Mouse (Mus musculus) retina, adult 2 months (tissue): ENCODE measurements around the gene Rab29.
"Not testable (repeated sequence)": the region's sequence is repeated elsewhere in the genome, so short reads cannot be mapped to it uniquely, and the experiment has no call there.

Experiments used
- DNase-seq: peaks from one replicate; pipeline ENCODE4 v3.0.0-alpha.2; 2012; ENCODE audit warnings: low read depth, low spot score

Gene Rab29

DNA sequence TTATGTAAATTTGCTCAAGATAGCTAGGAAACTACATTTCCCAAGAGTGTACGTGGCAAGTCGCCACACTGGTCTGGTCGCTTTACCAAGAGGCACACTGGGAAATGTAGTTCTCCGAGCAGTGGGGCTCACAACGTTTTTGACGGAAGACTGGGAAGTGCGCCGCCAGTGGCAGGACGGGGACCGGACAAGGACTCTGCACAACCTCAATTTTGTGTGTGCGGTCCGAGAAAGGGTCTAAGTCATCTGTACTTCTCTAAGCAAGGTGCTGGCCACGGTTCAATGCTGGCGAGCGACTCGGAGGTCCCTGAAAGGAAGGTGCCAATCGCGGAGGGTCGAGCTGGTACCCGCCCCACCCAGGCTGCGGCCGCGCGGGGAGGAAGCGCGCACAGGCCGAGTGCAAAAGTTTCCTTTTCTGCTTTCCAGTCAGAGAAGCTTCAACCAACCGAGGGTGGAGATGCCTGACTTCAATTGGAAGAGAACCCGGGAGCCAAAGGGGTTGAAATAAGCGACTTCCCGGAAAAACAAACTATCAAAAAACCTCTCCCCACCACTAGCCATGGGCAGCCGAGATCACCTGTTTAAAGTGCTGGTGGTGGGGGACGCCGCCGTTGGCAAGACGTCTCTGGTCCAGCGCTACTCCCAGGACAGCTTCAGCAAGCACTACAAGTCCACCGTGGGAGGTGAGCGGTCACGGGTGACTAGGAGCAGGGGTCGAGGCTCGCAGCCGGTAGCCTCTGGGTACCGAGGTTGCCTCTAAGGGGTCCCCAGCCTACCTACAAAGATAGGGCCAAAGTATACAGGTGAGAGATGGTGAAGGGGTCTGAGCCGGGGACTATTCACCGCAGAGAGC lies at the start of gene Rab29:
Rab29 (plus strand) TSS at position 132 of the 853 bp plus-strand sequence.
- DNase-seq = peak; percentile 57

- DNase-seq = not testable (repeated sequence)
These were observed 46.7 kb upstream of the Rab29 start for GRCm38 (mm10) chr1:131820353-131820752.

DNA sequence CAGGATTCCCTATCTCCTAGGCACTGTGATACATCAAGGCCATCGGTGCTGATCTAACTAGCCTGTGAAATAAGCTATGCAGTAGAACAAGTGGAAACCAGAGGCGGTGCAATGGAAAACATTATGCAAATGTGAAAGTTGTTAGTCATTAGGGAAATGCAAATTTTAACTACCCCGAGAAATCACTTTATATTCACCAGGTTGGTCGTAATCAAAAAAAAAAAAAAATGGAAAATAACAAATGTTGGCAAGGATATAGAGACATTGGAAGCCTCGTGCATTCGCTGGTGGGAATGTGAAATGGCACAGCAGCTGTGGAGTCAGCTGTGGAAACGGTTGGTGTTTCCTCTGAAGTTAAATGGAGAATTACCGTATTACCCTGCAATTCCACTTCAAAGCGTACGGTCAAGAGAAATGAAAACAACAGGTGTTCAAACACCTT lies 46.1 kb upstream of the Rab29 start:
- no peak for DNase-seq

DNA sequence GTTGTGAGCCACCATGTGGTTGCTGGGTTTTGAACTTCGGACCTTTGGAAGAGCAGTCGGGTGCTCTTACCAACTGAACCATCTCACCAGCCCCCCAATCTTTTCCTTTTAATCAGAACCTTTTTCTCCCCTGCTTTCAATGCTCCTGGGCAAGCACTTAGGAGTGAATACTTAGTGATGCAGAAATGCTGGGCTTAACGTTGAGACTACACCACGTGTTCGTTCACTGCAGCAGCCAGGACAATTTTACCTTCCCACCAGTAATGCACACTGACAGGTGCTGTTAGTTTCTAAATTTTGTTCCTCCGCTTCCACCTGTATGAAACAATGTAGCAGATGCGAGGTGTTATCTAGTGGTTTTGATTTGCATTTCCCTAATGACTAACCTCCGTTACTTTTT lies 44.7 kb upstream of the Rab29 start:
- DNase-seq = no peak

GRCm38 (mm10) chr1:131822856-131823492 lies 44.0 kb upstream of the Rab29 start:
- DNase-seq = no peak

DNA sequence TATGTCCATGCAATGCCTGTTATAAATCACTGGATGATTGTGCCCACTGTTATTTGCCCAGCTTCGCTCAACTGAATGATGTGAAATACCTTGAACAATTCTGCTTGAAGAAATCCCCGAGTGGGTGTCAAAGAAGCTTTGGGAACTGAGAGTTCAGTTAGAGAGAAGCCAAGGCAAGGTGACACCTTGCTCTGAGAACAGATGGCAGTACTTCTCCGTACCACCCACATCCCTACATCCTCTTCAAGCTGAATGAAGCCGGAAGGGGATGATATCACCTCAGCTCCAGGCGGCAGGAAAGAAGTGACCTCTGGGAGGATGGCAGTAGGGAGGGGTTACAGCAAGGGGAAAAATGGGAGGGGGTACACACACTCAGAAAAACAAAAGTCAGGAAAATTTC lies 43.5 kb upstream of the Rab29 start:
- no peak for DNase-seq

GRCm38 (mm10) chr1:131824528-131825181 lies 42.4 kb upstream of the Rab29 start:
- no peak for DNase-seq

DNA sequence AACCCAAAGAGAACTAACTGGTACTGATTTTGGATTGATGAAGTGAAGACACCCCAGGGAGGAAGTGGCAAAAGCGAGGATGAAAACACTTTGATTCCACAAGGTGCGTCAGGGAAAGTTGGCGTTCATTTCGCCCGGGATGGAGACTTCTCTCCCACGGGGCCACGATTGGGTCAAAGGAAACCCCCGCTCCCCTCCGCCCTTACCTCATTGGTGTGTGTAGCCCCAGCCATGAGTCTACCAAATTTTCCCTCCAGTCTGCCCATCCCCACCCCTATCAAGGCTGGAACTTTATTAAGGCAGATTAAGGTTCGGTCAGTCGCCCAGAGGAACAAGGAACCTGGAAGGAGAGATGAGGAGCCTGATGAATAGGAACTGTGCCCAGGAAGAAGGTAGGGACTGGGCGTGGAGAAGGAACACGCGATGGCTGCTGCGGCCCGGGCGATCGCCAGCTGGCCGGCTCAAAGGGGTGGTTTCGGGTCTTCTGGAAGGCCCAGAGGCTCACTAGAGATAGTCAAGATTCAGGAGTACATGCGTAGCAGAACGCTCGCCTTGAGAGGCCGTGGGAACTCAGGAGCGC lies 39.7 kb upstream of the Rab29 start, which contains the start of gene Slc41a1:
Slc41a1 (plus strand) TSS at position 287 of the 580 bp plus-strand sequence.
- no peak for DNase-seq

- DNase-seq = peak; percentile 95
These were observed 39.2 kb upstream of the Rab29 start for GRCm38 (mm10) chr1:131827787-131828258.

- no peak for DNase-seq
These were observed 38.5 kb upstream of the Rab29 start for GRCm38 (mm10) chr1:131828297-131829126.

DNA sequence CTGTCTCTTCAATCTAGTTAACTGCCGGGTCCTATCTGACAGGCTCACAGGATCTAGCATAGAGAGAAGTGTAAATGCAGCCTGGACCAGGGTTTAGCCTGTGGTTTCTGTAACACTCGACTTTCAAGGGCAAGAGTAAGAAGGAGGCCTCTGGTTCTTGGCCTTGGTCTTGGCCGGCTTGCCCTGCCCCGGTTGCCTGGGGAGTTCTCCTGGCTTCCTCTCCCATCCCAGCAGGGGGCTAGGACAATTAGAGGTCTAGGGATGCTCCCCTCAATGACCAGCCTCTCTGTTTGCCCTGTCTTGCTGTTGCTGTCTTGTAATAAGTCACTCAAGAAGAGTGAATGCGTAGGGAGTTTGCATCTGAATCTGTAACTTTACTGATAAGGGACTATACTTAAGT lies 37.7 kb upstream of the Rab29 start:
- no peak for DNase-seq

DNA sequence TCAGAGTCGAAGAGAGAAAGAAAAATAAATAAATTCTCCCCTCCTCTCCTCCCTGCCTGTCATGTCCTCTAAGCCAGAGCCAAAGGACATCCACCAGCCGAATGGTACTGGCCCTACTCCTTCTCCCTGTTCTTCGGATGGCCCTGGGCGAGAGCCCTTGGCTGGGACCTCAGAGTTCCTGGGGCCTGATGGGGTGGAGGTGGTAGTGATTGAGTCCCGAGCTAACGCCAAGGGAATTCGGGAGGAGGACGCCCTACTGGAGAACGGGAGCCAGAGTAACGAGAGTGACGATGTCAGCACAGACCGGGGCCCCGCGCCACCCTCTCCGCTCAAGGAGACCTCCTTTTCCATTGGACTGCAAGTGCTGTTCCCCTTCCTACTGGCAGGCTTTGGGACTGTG lies 36.5 kb upstream of the Rab29 start:
- no peak for DNase-seq

- DNase-seq = no peak
These were observed 35.9 kb upstream of the Rab29 start for GRCm38 (mm10) chr1:131830971-131831641.

GRCm38 (mm10) chr1:131837035-131837434 lies 30.0 kb upstream of the Rab29 start:
- no peak for DNase-seq

DNA sequence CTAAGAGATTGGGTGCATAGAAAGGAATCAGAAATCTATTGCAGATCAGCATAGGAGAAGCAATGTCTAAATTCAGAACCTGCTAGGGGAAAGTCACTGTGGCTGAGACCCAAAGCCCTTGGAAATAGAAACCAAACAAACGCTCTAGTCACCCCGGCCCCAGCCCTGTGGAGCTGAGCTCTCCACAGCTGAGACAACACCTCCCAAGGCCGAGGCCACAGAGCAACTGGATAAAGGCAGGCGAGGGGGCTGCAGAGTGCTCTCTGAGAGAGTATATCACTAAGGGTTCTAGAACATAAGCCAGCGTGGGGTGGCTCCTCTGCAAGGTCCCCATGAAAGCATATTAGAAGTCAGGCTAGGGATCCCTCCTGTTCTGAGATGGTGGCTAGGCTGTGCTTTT lies 28.5 kb upstream of the Rab29 start:
- DNase-seq = no peak

GRCm38 (mm10) chr1:131839279-131839678 lies 27.7 kb upstream of the Rab29 start:
- DNase-seq = no peak

- no peak for DNase-seq
These were observed 24.8 kb upstream of the Rab29 start for GRCm38 (mm10) chr1:131842221-131842620.

GRCm38 (mm10) chr1:131843758-131844157 lies 23.3 kb upstream of the Rab29 start:
- no peak for DNase-seq

DNA sequence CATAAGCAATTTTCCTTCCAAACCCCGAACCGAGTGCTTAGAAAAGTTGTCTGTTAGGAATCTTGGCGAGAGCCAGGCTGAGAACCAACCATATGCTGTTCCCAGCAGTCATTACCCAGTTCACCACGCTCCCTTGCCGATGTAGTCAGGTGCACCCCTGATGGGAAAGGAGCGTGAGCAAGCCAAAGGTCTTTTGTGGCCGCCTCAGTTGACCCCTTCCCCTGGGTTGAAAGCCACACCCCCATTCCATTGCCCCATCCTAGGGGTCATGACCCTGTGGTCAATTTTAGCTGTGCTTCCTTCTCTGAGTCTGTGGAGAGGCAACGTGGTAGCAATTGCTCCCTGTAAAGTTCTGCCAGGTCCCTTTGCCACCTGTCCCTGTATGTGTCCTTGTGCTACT lies 22.1 kb upstream of the Rab29 start:
- DNase-seq = no peak

- DNase-seq = peak; percentile 37
These were observed 20.8 kb upstream of the Rab29 start for GRCm38 (mm10) chr1:131846255-131846654.
